Mouse (Mus musculus): ENCODE measurements around the gene Olfr1195. TPM values are rescaled to one million over a fixed set of nuclear protein-coding genes. Genes with fewer than 3 reads are reported as not detected.
"Not testable (repeated sequence)": the region's sequence is repeated elsewhere in the genome, so short reads cannot be mapped to it uniquely, and the experiment has no call there.

Olfr1195 gene
- polyA plus RNA-seq (2016; fragmentation: Nextera tagmentation; extraction: Ambion mirVana) = not detected in 2 replicates

DNA sequence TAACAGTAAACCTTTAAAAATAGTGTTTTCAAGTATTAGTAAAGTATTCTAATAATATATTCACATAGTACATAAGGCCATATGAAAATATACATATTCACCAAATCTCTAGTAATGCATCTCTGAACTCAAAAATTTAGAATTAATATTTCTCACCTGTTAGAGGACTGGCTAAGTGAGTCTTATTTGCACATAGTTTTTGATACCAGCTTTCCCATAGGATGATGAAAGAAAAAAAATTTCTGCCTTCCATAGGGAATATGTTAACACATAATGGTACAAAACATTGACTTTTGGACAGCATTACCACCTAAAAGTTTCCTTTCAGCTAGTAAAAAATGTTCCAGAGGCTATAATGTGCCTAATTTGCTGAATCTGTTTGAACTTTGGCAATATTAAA lies at the start of gene Olfr1195:
Gene Olfr1195, minus strand, starts transcription at position 101 of the 400 bp plus-strand sequence.
- H3K9ac ChIP-seq = no peak within 1 kb of the TSS
- H3K4me3 ChIP-seq = no peak within 1 kb of the TSS
- no peaks in the 10 kb centered on the region for H3K9me3 ChIP-seq
- no peak within 1 kb of the TSS for H3K4me2 ChIP-seq (replicated peaks)
- H3K4me1 ChIP-seq = no peaks in the 10 kb centered on the region
- no peak for ATAC-seq (ENCODE audit: insufficient number of reproducible peaks, insufficient read depth, low FRiP score, low TSS enrichment)
- no peaks in the 10 kb centered on the region for H3K36me3 ChIP-seq
- H3K27ac ChIP-seq = no peak within 1 kb of the TSS
- no peaks in the 10 kb centered on the region for H3K27me3 ChIP-seq

DNA sequence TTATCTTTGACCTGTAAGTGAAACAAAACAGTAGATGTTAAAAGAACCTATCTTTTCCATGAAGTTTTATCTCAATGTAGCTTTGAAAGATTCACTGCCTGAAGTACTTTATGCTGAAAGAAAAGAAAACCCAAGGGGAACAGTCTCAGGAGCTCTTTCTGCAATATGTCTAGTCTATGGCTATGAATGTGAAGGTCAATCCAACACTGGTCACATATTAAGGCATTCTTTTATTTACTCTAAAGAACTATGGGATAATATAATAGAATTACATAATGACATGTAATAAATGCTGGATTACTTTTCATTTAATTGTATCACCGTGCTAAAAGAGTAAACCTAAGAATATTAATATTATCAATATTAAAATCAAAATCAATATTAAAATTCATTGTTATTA lies 43.3 kb upstream of the Olfr1195 start, which contains the start of gene Olfr1197:
Gene Olfr1197, minus strand, starts transcription at position 101 of the 400 bp plus-strand sequence.
- Histone ChIP-seq H3K4me2 (replicated peaks) (no peak within 1 kb of the TSS), H3K4me1 (no peaks in the 10 kb centered on the region), H3K27ac (no peak within 1 kb of the TSS), H3K9ac (no peak within 1 kb of the TSS), H3K27me3 (no peaks in the 10 kb centered on the region), H3K9me3 (no peaks in the 10 kb centered on the region), H3K36me3 (no peaks in the 10 kb centered on the region), H3K4me3 (no peak within 1 kb of the TSS)
- ATAC-seq (ENCODE audit: insufficient number of reproducible peaks, insufficient read depth, low FRiP score, low TSS enrichment) = no peak
- WGBS = 85% methylated on average over 1 of the region's 1 CpGs

DNA sequence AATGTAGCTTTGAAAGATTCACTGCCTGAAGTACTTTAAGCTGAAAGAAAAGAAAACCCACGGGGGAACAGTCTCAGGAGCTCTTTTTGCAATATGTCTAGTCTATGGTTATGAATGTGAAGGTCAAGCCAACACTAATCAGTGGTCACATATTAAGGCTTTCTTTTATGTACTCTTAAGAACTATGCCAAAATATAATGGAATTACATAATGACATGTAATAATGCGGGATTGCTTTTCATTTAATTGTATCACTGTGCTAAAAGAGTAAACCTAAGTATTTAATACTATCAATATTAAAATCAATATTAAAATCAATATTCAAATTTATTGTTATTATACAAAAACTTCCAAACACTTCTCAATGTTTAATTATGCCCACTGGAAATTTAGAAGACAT lies 15.5 kb upstream of the Olfr1195 start, which contains the start of gene Olfr1196:
Gene Olfr1196, minus strand, starts transcription at position 101 of the 400 bp plus-strand sequence.
- no peaks in the 10 kb centered on the region for H3K9me3 ChIP-seq
- no peak within 1 kb of the TSS for H3K4me3 ChIP-seq
- no peaks in the 10 kb centered on the region for H3K27me3 ChIP-seq
- WGBS = 84% methylated on average over 2 of the region's 2 CpGs
- no peaks in the 10 kb centered on the region for H3K4me1 ChIP-seq
- H3K4me2 ChIP-seq (replicated peaks) = no peak within 1 kb of the TSS
- H3K9ac ChIP-seq = no peak within 1 kb of the TSS
- no peaks in the 10 kb centered on the region for H3K36me3 ChIP-seq
- no peak for ATAC-seq (ENCODE audit: insufficient number of reproducible peaks, insufficient read depth, low FRiP score, low TSS enrichment)
- no peak within 1 kb of the TSS for H3K27ac ChIP-seq

GRCm38 (mm10) chr2:88675328-88675727 lies 13.7 kb downstream of the Olfr1195 start, which contains the start of gene Olfr1193:
Olfr1193 (plus strand) TSS chr2:88675628.
- not testable (repeated sequence) for H3K4me2 ChIP-seq (replicated peaks); ATAC-seq (ENCODE audit: insufficient number of reproducible peaks, insufficient read depth, low FRiP score, low TSS enrichment); H3K27me3 ChIP-seq; H3K36me3 ChIP-seq; H3K9ac ChIP-seq; H3K4me3 ChIP-seq; H3K9me3 ChIP-seq; H3K27ac ChIP-seq; H3K4me1 ChIP-seq

DNA sequence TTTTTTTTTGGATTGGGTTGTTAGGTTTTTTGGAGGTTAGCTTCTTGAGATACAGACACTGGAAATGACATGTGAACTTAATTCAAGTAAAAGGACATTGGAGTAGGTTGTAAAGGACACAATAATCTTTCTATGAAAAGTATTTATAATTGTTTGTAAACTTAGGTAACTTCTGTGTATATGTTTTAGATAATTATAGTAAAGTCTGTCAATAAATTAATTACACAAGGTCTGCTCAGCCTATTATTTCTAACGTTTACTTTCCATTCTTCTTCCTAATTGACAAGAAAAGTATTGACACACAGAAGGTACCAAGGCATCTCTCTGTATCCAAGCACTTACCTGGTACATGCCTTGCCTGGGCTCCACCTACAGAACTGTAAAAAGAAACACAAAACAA lies 40.8 kb downstream of the Olfr1195 start, which contains the start of gene Olfr1192-ps1:
Gene Olfr1192-ps1, plus strand, starts transcription at position 301 of the 400 bp plus-strand sequence.
- no peaks in the 10 kb centered on the region for H3K27me3 ChIP-seq
- H3K4me2 ChIP-seq (replicated peaks) = no peak within 1 kb of the TSS
- no peak within 1 kb of the TSS for H3K27ac ChIP-seq
- ATAC-seq (ENCODE audit: insufficient number of reproducible peaks, insufficient read depth, low FRiP score, low TSS enrichment) = no peak
- no peaks in the 10 kb centered on the region for H3K4me1 ChIP-seq
- no peaks in the 10 kb centered on the region for H3K9me3 ChIP-seq
- no peak within 1 kb of the TSS for H3K9ac ChIP-seq
- WGBS = 43% methylated on average over 1 of the region's 1 CpGs
- H3K4me3 ChIP-seq = no peak within 1 kb of the TSS
- no peaks in the 10 kb centered on the region for H3K36me3 ChIP-seq

DNA sequence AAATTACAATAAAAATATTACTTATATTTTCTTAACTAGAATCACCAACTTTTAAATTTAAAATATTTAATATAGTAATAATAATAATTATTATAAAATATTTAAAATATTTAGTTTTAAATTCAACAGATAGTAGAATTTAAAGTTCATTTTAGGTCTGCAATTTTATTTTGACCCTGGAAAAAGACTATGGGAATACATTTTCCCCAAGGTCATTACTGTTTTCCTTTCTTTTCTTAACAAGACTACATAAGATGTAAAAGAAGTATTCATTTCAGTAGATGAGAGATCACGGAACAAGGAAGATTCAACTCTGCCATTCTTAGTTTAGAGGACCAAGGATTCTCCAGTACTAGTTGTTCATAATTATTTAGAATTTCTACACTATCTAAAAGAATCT lies 48.7 kb downstream of the Olfr1195 start, which contains the start of gene Olfr1191-ps1:
Gene Olfr1191-ps1, plus strand, starts transcription at position 301 of the 400 bp plus-strand sequence.
- not testable (repeated sequence) for H3K9me3 ChIP-seq; H3K4me2 ChIP-seq (replicated peaks); H3K9ac ChIP-seq; H3K4me1 ChIP-seq; H3K36me3 ChIP-seq; ATAC-seq (ENCODE audit: insufficient number of reproducible peaks, insufficient read depth, low FRiP score, low TSS enrichment); H3K27me3 ChIP-seq; H3K27ac ChIP-seq; H3K4me3 ChIP-seq
- 92% methylated on average over 1 of the region's 1 CpGs for WGBS

Other genes starting within 250 kb of the Olfr1195 start
- gene Gm13757, start 240.1 kb downstream of the Olfr1195 start, polyA plus RNA-seq (2016; fragmentation: Nextera tagmentation; extraction: Ambion mirVana) = not detected in 2 replicates
- gene Olfr1183, start 234.3 kb downstream of the Olfr1195 start, polyA plus RNA-seq (2016; fragmentation: Nextera tagmentation; extraction: Ambion mirVana) = not detected in 2 replicates
- gene Olfr1184, start 205.6 kb downstream of the Olfr1195 start, polyA plus RNA-seq (2016; fragmentation: Nextera tagmentation; extraction: Ambion mirVana) = not detected in 2 replicates
- not detected in 2 replicates for gene Olfr1185-ps1, start 195.9 kb downstream of the Olfr1195 start, polyA plus RNA-seq (2016; fragmentation: Nextera tagmentation; extraction: Ambion mirVana)
- not detected in 2 replicates for gene Olfr1186, start 170.6 kb downstream of the Olfr1195 start, polyA plus RNA-seq (2016; fragmentation: Nextera tagmentation; extraction: Ambion mirVana)
- gene Olfr1188, start 132.3 kb downstream of the Olfr1195 start, polyA plus RNA-seq (2016; fragmentation: Nextera tagmentation; extraction: Ambion mirVana) = not detected in 2 replicates
- gene Olfr1189, start 102.7 kb downstream of the Olfr1195 start, polyA plus RNA-seq (2016; fragmentation: Nextera tagmentation; extraction: Ambion mirVana) = not detected in 2 replicates
- gene Olfr1191-ps1, start 48.6 kb downstream of the Olfr1195 start, polyA plus RNA-seq (2016; fragmentation: Nextera tagmentation; extraction: Ambion mirVana) = not detected in 2 replicates
- not detected in 2 replicates for gene Olfr1192-ps1, start 40.7 kb downstream of the Olfr1195 start, polyA plus RNA-seq (2016; fragmentation: Nextera tagmentation; extraction: Ambion mirVana)
- gene Olfr1193, start 13.6 kb downstream of the Olfr1195 start, polyA plus RNA-seq (2016; fragmentation: Nextera tagmentation; extraction: Ambion mirVana) = not detected in 2 replicates
- gene Olfr1196, start 15.4 kb upstream of the Olfr1195 start, polyA plus RNA-seq (2016; fragmentation: Nextera tagmentation; extraction: Ambion mirVana) = not detected in 2 replicates
- gene Olfr1197, start 43.2 kb upstream of the Olfr1195 start, polyA plus RNA-seq (2016; fragmentation: Nextera tagmentation; extraction: Ambion mirVana) = not detected in 2 replicates
- gene Olfr1198, start 62.2 kb upstream of the Olfr1195 start, polyA plus RNA-seq (2016; fragmentation: Nextera tagmentation; extraction: Ambion mirVana) = not detected in 2 replicates
- not detected in 2 replicates for gene Olfr1199, start 71.3 kb upstream of the Olfr1195 start, polyA plus RNA-seq (2016; fragmentation: Nextera tagmentation; extraction: Ambion mirVana)
- gene Olfr1200, start 81.3 kb upstream of the Olfr1195 start, polyA plus RNA-seq (2016; fragmentation: Nextera tagmentation; extraction: Ambion mirVana) = not detected in 2 replicates
- gene Olfr1201, start 103.8 kb upstream of the Olfr1195 start, polyA plus RNA-seq (2016; fragmentation: Nextera tagmentation; extraction: Ambion mirVana) = not detected in 2 replicates
- gene Olfr1202, start 125.3 kb upstream of the Olfr1195 start, polyA plus RNA-seq (2016; fragmentation: Nextera tagmentation; extraction: Ambion mirVana) = 0.04 TPM in 1 of 2 replicates, not detected in the other
- not detected in 2 replicates for gene Olfr1205, start 140.6 kb upstream of the Olfr1195 start, polyA plus RNA-seq (2016; fragmentation: Nextera tagmentation; extraction: Ambion mirVana)
- not detected in 2 replicates for gene Olfr1204, start 160.1 kb upstream of the Olfr1195 start, polyA plus RNA-seq (2016; fragmentation: Nextera tagmentation; extraction: Ambion mirVana)
- gene Olfr1206, start 174.0 kb upstream of the Olfr1195 start, polyA plus RNA-seq (2016; fragmentation: Nextera tagmentation; extraction: Ambion mirVana) = not detected in 2 replicates
- not detected in 2 replicates for gene Olfr1208, start 213.1 kb upstream of the Olfr1195 start, polyA plus RNA-seq (2016; fragmentation: Nextera tagmentation; extraction: Ambion mirVana)
- gene Olfr1209, start 226.0 kb upstream of the Olfr1195 start, polyA plus RNA-seq (2016; fragmentation: Nextera tagmentation; extraction: Ambion mirVana) = not detected in 2 replicates
- not detected in 2 replicates for gene Olfr1211, start 248.9 kb upstream of the Olfr1195 start, polyA plus RNA-seq (2016; fragmentation: Nextera tagmentation; extraction: Ambion mirVana)

All from embryonic facial prominence, embryonic 12.5 days (tissue).